In genomic region chr1:127442880-127443877, GRCm38 (mm10) we compare ENCODE assay signal across 9 mouse cellular contexts.
A peak's percentile ranks its signal among the peaks of the same experiment; 100 is the strongest.
DNase-seq lines count a peak whose midpoint lies in the region; ATAC-seq and TF ChIP-seq lines count a peak whose summit lies in the region.
"Had no signal": no experiment of that assay in that cellular context is flagged by ENCODE, and none has a peak within 500 bp of the region (broad histone marks: within the 10 kb centered on the region; RNA-seq: fewer than 3 reads in every experiment).

No protein-coding gene starts in this region.

- no peak overlapping the region for H3K27ac ChIP-seq in kidney, postnatal 0 days
- H3K27ac ChIP-seq in embryonic facial prominence, embryonic 14.5 days (replicated peaks; ENCODE audit: low read depth, low read length), result no peak overlapping the region
- H3K27ac ChIP-seq in intestine, embryonic 16.5 days (ENCODE audit: low read length), result peak overlapping the region; percentile 20
- H3K27ac ChIP-seq in thymus, adult 2 months (ENCODE audit: control insufficient read depth, insufficient read depth, low read length), result no peak overlapping the region
- H3K27ac ChIP-seq in liver, postnatal 0 days (ENCODE audit: low read depth), result no peak overlapping the region

- no peaks in the 10 kb centered on the region for H3K9me3 ChIP-seq in kidney, postnatal 0 days (replicated peaks; ENCODE audit: low read length)
- no peaks in the 10 kb centered on the region for H3K9me3 ChIP-seq in embryonic facial prominence, embryonic 14.5 days (ENCODE audit: control insufficient read depth, low read length)
- no peaks in the 10 kb centered on the region for H3K9me3 ChIP-seq in intestine, embryonic 16.5 days (ENCODE audit: control insufficient read depth, low read length)
- no peaks in the 10 kb centered on the region for H3K9me3 ChIP-seq in liver, postnatal 0 days (ENCODE audit: low read length)

- intact Hi-C loops in gastrocnemius, postnatal 36 days (cut with DNase I), result no loop called here

- no peak for TF ChIP-seq EP300 in liver, postnatal 0 days (IDR thresholded peaks at IDR 0.05; ENCODE audit: low read depth)

- H3K4me2 ChIP-seq in kidney, postnatal 0 days (ENCODE audit: low read length), result no peak overlapping the region
- H3K4me2 ChIP-seq in embryonic facial prominence, embryonic 14.5 days (ENCODE audit: low read depth, low read length), result no peak overlapping the region
- 0 out of 2 replicates have a peak overlapping the region, but pooled peaks have one; percentile 2 for H3K4me2 ChIP-seq in intestine, embryonic 16.5 days (ENCODE audit: low read depth, low read length)
- no peak overlapping the region for H3K4me2 ChIP-seq in liver, postnatal 0 days (ENCODE audit: low read depth, low read length)

- H3K4me3 ChIP-seq in kidney, postnatal 0 days (replicated peaks; ENCODE audit: low read depth, low read length), result no peak overlapping the region
- no peak overlapping the region for H3K4me3 ChIP-seq in embryonic facial prominence, embryonic 14.5 days (ENCODE audit: low read depth, low read length)
- no peak overlapping the region for H3K4me3 ChIP-seq in intestine, embryonic 16.5 days (ENCODE audit: low read length)
- no peak overlapping the region for H3K4me3 ChIP-seq in thymus, adult 2 months (ENCODE audit: control insufficient read depth, insufficient read depth, low read length)
- no peak overlapping the region for H3K4me3 ChIP-seq in liver, postnatal 0 days (ENCODE audit: low read depth, low read length)

- no peak overlapping the region for H3K9ac ChIP-seq in kidney, postnatal 0 days (ENCODE audit: low read depth, low read length)
- H3K9ac ChIP-seq in embryonic facial prominence, embryonic 14.5 days (ENCODE audit: low read depth, low read length), result no peak overlapping the region
- no peak overlapping the region for H3K9ac ChIP-seq in intestine, embryonic 16.5 days (ENCODE audit: low read depth, low read length)
- H3K9ac ChIP-seq in liver, postnatal 0 days (replicated peaks), result no peak overlapping the region

- TF ChIP-seq CTCF in kidney, postnatal 0 days (IDR thresholded peaks at IDR 0.05; ENCODE audit: low read depth), result no peak
- no peak for TF ChIP-seq CTCF in thymus, adult 2 months (IDR thresholded peaks at IDR 0.05; ENCODE audit: borderline replicate concordance, control insufficient read depth, extremely low read depth, insufficient read depth, low read length, poor library complexity)
- TF ChIP-seq CTCF in liver, postnatal 0 days (IDR thresholded peaks at IDR 0.05; ENCODE audit: low read depth), result no peak

- DNase-seq in kidney, postnatal 0 days (ENCODE audit: low spot score), result peak; percentile 76
- no peak for DNase-seq in kidney, adult 8-10 months
- DNase-seq in embryonic facial prominence, embryonic 14.5 days (ENCODE audit: low spot score), result peak; percentile 90
- peak; percentile 44 for DNase-seq in thymus, adult 2 months
- DNase-seq in gastrocnemius, postnatal 36 days, result no peak
- DNase-seq in gastrocnemius, postnatal 4 days (ENCODE audit: low spot score in 2 of 2), result no peak
- no peak for DNase-seq in liver, postnatal 0 days
- DNase-seq: kidney, postnatal 10 days had no signal

- H3K27me3 ChIP-seq in kidney, postnatal 0 days (ENCODE audit: insufficient read depth, low read length), result no peaks in the 10 kb centered on the region
- H3K27me3 ChIP-seq in embryonic facial prominence, embryonic 14.5 days (replicated peaks; ENCODE audit: control insufficient read depth, insufficient read depth, low read length), result no peaks in the 10 kb centered on the region
- H3K27me3 ChIP-seq in intestine, embryonic 16.5 days (replicated peaks; ENCODE audit: control insufficient read depth, insufficient read depth, low read length), result no peaks in the 10 kb centered on the region
- no peaks in the 10 kb centered on the region for H3K27me3 ChIP-seq in thymus, adult 2 months (ENCODE audit: control insufficient read depth, insufficient read depth, low read length)
- H3K27me3 ChIP-seq in liver, postnatal 0 days (ENCODE audit: insufficient read depth, low read length), result no peaks in the 10 kb centered on the region

- peaks cover 5% of the 10 kb centered on the region; the same call in 1 of the 2 replicates for H3K36me3 ChIP-seq in kidney, postnatal 0 days (ENCODE audit: insufficient read depth, low read length)
- peaks cover 20% of the 10 kb centered on the region; the same call in 1 of the 2 replicates for H3K36me3 ChIP-seq in embryonic facial prominence, embryonic 14.5 days (ENCODE audit: control insufficient read depth, insufficient read depth, low read length)
- H3K36me3 ChIP-seq in intestine, embryonic 16.5 days (ENCODE audit: control insufficient read depth, insufficient read depth, low read length), result peaks cover 6% of the 10 kb centered on the region; the same call in 1 of the 2 replicates
- peaks cover 20% of the 10 kb centered on the region for H3K36me3 ChIP-seq in thymus, adult 2 months (ENCODE audit: control insufficient read depth, insufficient read depth, low read length)
- H3K36me3 ChIP-seq in liver, postnatal 0 days (replicated peaks; ENCODE audit: insufficient read depth, low read length), result peaks cover 4% of the 10 kb centered on the region; the same call in 1 of the 2 replicates

- ATAC-seq in kidney, postnatal 0 days (replicated peaks; ENCODE audit: low FRiP score, low read depth), result peak; percentile 26
- ATAC-seq in embryonic facial prominence, embryonic 14.5 days (ENCODE audit: low read depth), result peak; percentile 87
- peak; percentile 46 for ATAC-seq in intestine, embryonic 16.5 days
- ATAC-seq in liver, postnatal 0 days, result no peak

- H3K4me1 ChIP-seq in kidney, postnatal 0 days (replicated peaks; ENCODE audit: insufficient read depth, low read length), result peaks cover 4% of the 10 kb centered on the region; the same call in 1 of the 2 replicates
- H3K4me1 ChIP-seq in embryonic facial prominence, embryonic 14.5 days (ENCODE audit: control insufficient read depth, insufficient read depth, low read length), result peaks cover 36% of the 10 kb centered on the region
- peaks cover 12% of the 10 kb centered on the region; the same call in 1 of the 2 replicates for H3K4me1 ChIP-seq in intestine, embryonic 16.5 days (ENCODE audit: control insufficient read depth, insufficient read depth, low read length)
- H3K4me1 ChIP-seq in thymus, adult 2 months (replicated peaks; ENCODE audit: control insufficient read depth, insufficient read depth, low read length), result peaks cover 24% of the 10 kb centered on the region
- no peaks in the 10 kb centered on the region for H3K4me1 ChIP-seq in liver, postnatal 0 days (ENCODE audit: insufficient read depth)

- TF ChIP-seq POLR2A in thymus, adult 2 months (IDR thresholded peaks at IDR 0.05; ENCODE audit: control insufficient read depth, extremely low read depth, insufficient read depth, low read length, poor library complexity), result no peak

- 30% methylated on average over 14 of the region's 14 CpGs for WGBS in kidney, postnatal 0 days
- WGBS in embryonic facial prominence, embryonic 14.5 days, result 24% methylated on average over 14 of the region's 14 CpGs
- WGBS in intestine, embryonic 16.5 days, result 58% methylated on average over 14 of the region's 14 CpGs
- WGBS in thymus, adult 2 months, result 27% methylated on average over 14 of the region's 14 CpGs
- WGBS in liver, postnatal 0 days (ENCODE audit: insufficient replicate concordance), result 73% methylated on average over 14 of the region's 14 CpGs

Comparison
In these comparisons a context has a peak if more than half of its experiments do, and no peak if none do; other contexts are left out.
1. DNase-seq: peak in kidney, postnatal 0 days (single experiment), embryonic facial prominence, embryonic 14.5 days (single experiment) and thymus, adult 2 months (single experiment); none in kidney, adult 8-10 months (0 of 2), gastrocnemius, postnatal 36 days (0 of 2), gastrocnemius, postnatal 4 days (0 of 2) and liver, postnatal 0 days (single experiment).